Mouse (Mus musculus): ENCODE data around the gene 4922502D21Rik. TPM values are rescaled to one million over a fixed set of nuclear protein-coding genes. Genes with fewer than 3 reads are reported as not detected.

Gene 4922502D21Rik
- polyA plus RNA-seq, 1 experiment from 2014 or later: not detected

GRCm38 (mm10) chr6:129283271-129283670 lies 48.3 kb downstream of the 4922502D21Rik start:
- H3K36me3 ChIP-seq (ENCODE audit: control insufficient read depth, insufficient read depth, low read length): no peaks in the 10 kb centered on the region
- no peak for ATAC-seq (replicated peaks; ENCODE audit: low FRiP score)

GRCm38 (mm10) chr6:129276483-129276882 lies 55.1 kb downstream of the 4922502D21Rik start:
- ATAC-seq (replicated peaks; ENCODE audit: low FRiP score) (no peak), DNase-seq (ENCODE audit: low spot score) (no peak)
- Histone ChIP-seq H3K27ac (ENCODE audit: low read depth, low read length) (no peak overlapping the region), H3K36me3 (ENCODE audit: control insufficient read depth, insufficient read depth, low read length) (no peaks in the 10 kb centered on the region), H3K4me3 (ENCODE audit: low read depth, low read length) (no peak overlapping the region), H3K9me3 (ENCODE audit: control insufficient read depth, low read length) (no peaks in the 10 kb centered on the region), H3K4me1 (replicated peaks; ENCODE audit: control insufficient read depth, insufficient read depth, low read length) (no peaks in the 10 kb centered on the region), H3K4me2 (no peak overlapping the region), H3K9ac (ENCODE audit: low read depth, low read length) (no peak overlapping the region), H3K27me3 (replicated peaks; ENCODE audit: control insufficient read depth, insufficient read depth, low read length) (no peaks in the 10 kb centered on the region)
- WGBS: 87% methylated on average over 2 of the region's 2 CpGs

More at GRCm38 (mm10) chr6:129283271-129283670, 48.3 kb downstream of the 4922502D21Rik start:
- no peak overlapping the region for H3K27ac ChIP-seq (ENCODE audit: low read depth, low read length)
- no peak overlapping the region for H3K4me2 ChIP-seq
- DNase-seq (ENCODE audit: low spot score): no peak
- H3K27me3 ChIP-seq (replicated peaks; ENCODE audit: control insufficient read depth, insufficient read depth, low read length): no peaks in the 10 kb centered on the region
- no peaks in the 10 kb centered on the region for H3K9me3 ChIP-seq (ENCODE audit: control insufficient read depth, low read length)
- H3K4me1 ChIP-seq (replicated peaks; ENCODE audit: control insufficient read depth, insufficient read depth, low read length): no peaks in the 10 kb centered on the region
- 63% methylated on average over 3 of the region's 3 CpGs for WGBS
- no peak overlapping the region for H3K9ac ChIP-seq (ENCODE audit: low read depth, low read length)
- no peak overlapping the region for H3K4me3 ChIP-seq (ENCODE audit: low read depth, low read length)

GRCm38 (mm10) chr6:129275624-129276203 lies 55.9 kb downstream of the 4922502D21Rik start:
- ATAC-seq (replicated peaks; ENCODE audit: low FRiP score): no peak
- H3K4me3 ChIP-seq (ENCODE audit: low read depth, low read length): no peak overlapping the region
- H3K4me2 ChIP-seq: no peak overlapping the region
- no peaks in the 10 kb centered on the region for H3K9me3 ChIP-seq (ENCODE audit: control insufficient read depth, low read length)
- DNase-seq (ENCODE audit: low spot score): no peak
- no peaks in the 10 kb centered on the region for H3K4me1 ChIP-seq (replicated peaks; ENCODE audit: control insufficient read depth, insufficient read depth, low read length)
- no peak overlapping the region for H3K27ac ChIP-seq (ENCODE audit: low read depth, low read length)
- H3K36me3 ChIP-seq (ENCODE audit: control insufficient read depth, insufficient read depth, low read length): no peaks in the 10 kb centered on the region
- H3K27me3 ChIP-seq (replicated peaks; ENCODE audit: control insufficient read depth, insufficient read depth, low read length): no peaks in the 10 kb centered on the region
- WGBS: 41% methylated on average over 3 of the region's 3 CpGs
- H3K9ac ChIP-seq (ENCODE audit: low read depth, low read length): no peak overlapping the region

GRCm38 (mm10) chr6:129275220-129275619 lies 56.4 kb downstream of the 4922502D21Rik start, which contains the start of gene Cd69:
Cd69 (minus strand) TSS chr6:129275436.
- Histone ChIP-seq H3K4me1 (replicated peaks; ENCODE audit: control insufficient read depth, insufficient read depth, low read length) (no peaks in the 10 kb centered on the region), H3K9me3 (ENCODE audit: control insufficient read depth, low read length) (no peaks in the 10 kb centered on the region), H3K27ac (ENCODE audit: low read depth, low read length) (no peak within 1 kb of the TSS), H3K9ac (ENCODE audit: low read depth, low read length) (no peak within 1 kb of the TSS), H3K36me3 (ENCODE audit: control insufficient read depth, insufficient read depth, low read length) (no peaks in the 10 kb centered on the region), H3K4me2 (no peak within 1 kb of the TSS; the same call in 1 of the 2 replicates), H3K27me3 (replicated peaks; ENCODE audit: control insufficient read depth, insufficient read depth, low read length) (no peaks in the 10 kb centered on the region), H3K4me3 (ENCODE audit: low read depth, low read length) (no peak within 1 kb of the TSS)
- ATAC-seq (replicated peaks; ENCODE audit: low FRiP score) (0 out of 2 replicates have a peak, but pooled peaks have one; percentile 42), DNase-seq (ENCODE audit: low spot score) (no peak)
- WGBS: 51% methylated on average over 9 of the region's 9 CpGs

GRCm38 (mm10) chr6:129274476-129274875 lies 57.1 kb downstream of the 4922502D21Rik start:
- no peak overlapping the region for H3K4me3 ChIP-seq (ENCODE audit: low read depth, low read length)
- H3K4me1 ChIP-seq (replicated peaks; ENCODE audit: control insufficient read depth, insufficient read depth, low read length): no peaks in the 10 kb centered on the region
- H3K36me3 ChIP-seq (ENCODE audit: control insufficient read depth, insufficient read depth, low read length): no peaks in the 10 kb centered on the region
- ATAC-seq (replicated peaks; ENCODE audit: low FRiP score): no peak
- no peak overlapping the region for H3K9ac ChIP-seq (ENCODE audit: low read depth, low read length)
- H3K27me3 ChIP-seq (replicated peaks; ENCODE audit: control insufficient read depth, insufficient read depth, low read length): no peaks in the 10 kb centered on the region
- no peaks in the 10 kb centered on the region for H3K9me3 ChIP-seq (ENCODE audit: control insufficient read depth, low read length)
- no peak for DNase-seq (ENCODE audit: low spot score)
- H3K27ac ChIP-seq (ENCODE audit: low read depth, low read length): no peak overlapping the region
- no peak overlapping the region for H3K4me2 ChIP-seq
- 80% methylated on average over 2 of the region's 2 CpGs for WGBS

GRCm38 (mm10) chr6:129273662-129274061 lies 57.9 kb downstream of the 4922502D21Rik start:
- ATAC-seq (replicated peaks; ENCODE audit: low FRiP score) (no peak), DNase-seq (ENCODE audit: low spot score) (no peak)
- Histone ChIP-seq H3K9ac (ENCODE audit: low read depth, low read length) (no peak overlapping the region), H3K4me3 (ENCODE audit: low read depth, low read length) (no peak overlapping the region), H3K27ac (ENCODE audit: low read depth, low read length) (no peak overlapping the region), H3K4me1 (replicated peaks; ENCODE audit: control insufficient read depth, insufficient read depth, low read length) (no peaks in the 10 kb centered on the region), H3K36me3 (ENCODE audit: control insufficient read depth, insufficient read depth, low read length) (no peaks in the 10 kb centered on the region), H3K27me3 (replicated peaks; ENCODE audit: control insufficient read depth, insufficient read depth, low read length) (no peaks in the 10 kb centered on the region), H3K9me3 (ENCODE audit: control insufficient read depth, low read length) (no peaks in the 10 kb centered on the region), H3K4me2 (no peak overlapping the region)
- WGBS: 60% methylated on average over 3 of the region's 3 CpGs

Other genes with a start within 250 kb of the 4922502D21Rik start
- not detected in 2 replicates for gene Clec2e, start 230.9 kb downstream of the 4922502D21Rik start, polyA plus RNA-seq (2014; fragmentation: Nextera tagmentation; extraction: Ambion mirVana)
- not detected in 2 replicates for gene Clec2d, start 151.2 kb downstream of the 4922502D21Rik start, polyA plus RNA-seq (2014; fragmentation: Nextera tagmentation; extraction: Ambion mirVana)
- 0.96 and 1.1 TPM in 2 replicates for gene Cd69, start 56.4 kb downstream of the 4922502D21Rik start, polyA plus RNA-seq (2014; fragmentation: Nextera tagmentation; extraction: Ambion mirVana)
- gene Clec12a, start 10.9 kb upstream of the 4922502D21Rik start, polyA plus RNA-seq (2014; fragmentation: Nextera tagmentation; extraction: Ambion mirVana): 1.7 and 2.7 TPM in 2 replicates
- not detected in 2 replicates for gene Clec12b, start 54.1 kb upstream of the 4922502D21Rik start, polyA plus RNA-seq (2014; fragmentation: Nextera tagmentation; extraction: Ambion mirVana)
- 39.2 and 39.8 TPM in 2 replicates for gene Clec1b, start 65.5 kb upstream of the 4922502D21Rik start, polyA plus RNA-seq (2014; fragmentation: Nextera tagmentation; extraction: Ambion mirVana)
- 0.56 and 0.67 TPM in 2 replicates for gene Clec9a, start 77.1 kb upstream of the 4922502D21Rik start, polyA plus RNA-seq (2014; fragmentation: Nextera tagmentation; extraction: Ambion mirVana)
- 0.38 and 0.65 TPM in 2 replicates for gene Clec1a, start 120.2 kb upstream of the 4922502D21Rik start, polyA plus RNA-seq (2014; fragmentation: Nextera tagmentation; extraction: Ambion mirVana)
- 0.71 and 1.1 TPM in 2 replicates for gene Olr1, start 175.4 kb upstream of the 4922502D21Rik start, polyA plus RNA-seq (2014; fragmentation: Nextera tagmentation; extraction: Ambion mirVana)
- not detected in 2 replicates for gene Tmem52b, start 180.8 kb upstream of the 4922502D21Rik start, polyA plus RNA-seq (2014; fragmentation: Nextera tagmentation; extraction: Ambion mirVana)
- gene Gabarapl1, start 201.4 kb upstream of the 4922502D21Rik start, polyA plus RNA-seq (2014; fragmentation: Nextera tagmentation; extraction: Ambion mirVana): 16.6 and 17.7 TPM in 2 replicates
- gene Klre1, start 246.1 kb upstream of the 4922502D21Rik start, polyA plus RNA-seq (2014; fragmentation: Nextera tagmentation; extraction: Ambion mirVana): not detected in 2 replicates

All from liver, embryonic 11.5 days (tissue).